Mouse (Mus musculus): ENCODE results near the gene Rdh14.
A peak's percentile ranks its signal among the peaks of the same experiment; 100 is the strongest.

The Rdh14 gene

DNA sequence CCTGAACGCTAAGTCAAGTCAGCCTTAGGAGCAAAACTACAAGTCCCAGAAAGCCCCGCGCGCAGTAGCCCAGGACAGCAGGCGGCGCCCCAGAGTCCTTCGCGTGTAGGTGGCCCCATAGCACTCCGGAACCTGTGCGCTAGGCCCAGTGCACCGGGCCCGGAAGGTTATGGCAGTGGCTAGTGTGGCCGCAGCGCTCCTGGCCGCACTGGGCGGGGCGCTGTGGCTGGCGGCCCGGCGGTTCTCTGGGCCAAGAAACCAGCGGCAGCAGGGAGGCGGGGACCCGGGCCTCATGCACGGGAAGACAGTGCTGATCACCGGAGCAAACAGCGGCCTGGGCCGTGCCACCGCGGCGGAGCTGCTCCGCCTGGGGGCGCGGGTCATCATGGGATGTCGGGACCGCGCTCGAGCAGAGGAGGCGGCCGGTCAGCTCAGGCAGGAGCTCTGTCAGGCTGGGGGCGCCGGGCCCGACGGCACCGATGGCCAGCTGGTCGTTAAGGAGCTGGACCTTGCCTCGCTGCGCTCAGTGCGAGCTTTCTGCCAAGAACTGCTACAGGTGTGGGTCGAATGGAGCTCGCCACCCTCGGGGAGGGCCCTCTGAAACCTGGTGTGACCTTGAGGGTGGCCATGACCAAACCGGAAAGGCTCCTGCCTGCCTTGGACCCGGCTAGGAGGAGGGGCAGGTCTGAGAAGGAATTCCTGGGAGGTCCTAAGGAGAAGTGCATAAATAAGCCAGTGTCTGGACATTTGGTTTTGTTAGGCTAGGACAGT lies at the start of gene Rdh14:
Gene Rdh14 (plus strand): TSS at position 102 of the 771 bp plus-strand sequence.
- peak; percentile 96 for DNase-seq

DNA sequence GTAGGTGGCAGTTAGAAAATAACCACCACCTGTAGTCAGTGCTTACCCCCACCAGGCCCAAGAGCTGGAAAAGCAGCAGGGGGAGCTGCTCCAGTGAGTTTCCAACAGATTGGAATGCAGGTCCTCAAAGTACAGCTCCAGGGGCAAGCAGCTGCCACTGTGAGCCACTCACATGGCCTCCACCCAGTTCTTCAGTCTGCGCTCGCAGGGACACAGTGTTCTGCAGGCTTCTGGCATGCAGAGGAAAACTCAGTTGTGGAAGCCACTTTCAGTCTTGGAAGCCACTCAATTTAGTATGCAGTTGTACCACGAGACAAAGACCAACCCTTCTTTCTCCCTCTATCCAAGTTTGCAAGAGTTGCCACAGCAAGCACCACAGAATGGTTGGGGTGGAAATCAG lies 39.9 kb upstream of the Rdh14 start:
- peak; percentile 5 for DNase-seq

DNA sequence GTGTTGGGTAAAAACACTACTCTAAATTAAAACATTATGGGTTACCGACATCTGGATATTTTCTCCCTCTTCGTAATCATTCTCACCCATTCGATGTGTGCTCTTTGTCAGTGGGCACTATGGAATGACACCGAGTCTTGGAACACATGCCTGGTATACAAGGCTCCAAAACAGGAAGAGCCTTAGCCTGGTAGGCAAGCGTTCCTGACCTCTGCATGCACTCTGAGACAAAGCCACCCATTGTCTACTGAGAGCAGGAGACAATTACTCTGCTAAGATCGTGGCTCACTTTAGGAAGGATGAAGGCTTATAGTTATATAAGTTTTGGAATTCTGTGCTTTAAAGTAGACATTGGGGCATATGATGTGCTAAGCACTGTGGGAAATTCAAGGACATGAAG lies 32.8 kb upstream of the Rdh14 start:
- no peak for DNase-seq

DNA sequence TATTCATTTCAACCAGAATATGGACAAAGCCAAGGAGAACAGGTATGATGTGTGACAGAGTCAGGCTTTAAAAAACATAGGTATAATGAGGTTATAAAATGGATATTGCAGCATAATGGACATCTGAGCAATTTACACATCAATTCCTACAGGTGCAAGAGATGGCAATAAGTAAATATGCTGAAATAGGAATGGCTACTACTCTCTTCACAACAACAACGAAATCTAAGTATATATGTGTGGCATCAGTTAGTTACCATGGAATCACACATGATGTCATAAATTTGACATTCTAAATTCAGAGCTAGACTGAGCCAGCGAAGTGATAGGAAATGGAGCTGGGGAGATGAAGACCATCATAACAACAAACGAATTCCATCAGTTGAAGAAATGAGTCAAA lies 20.9 kb upstream of the Rdh14 start, which contains the start of gene Nt5c1b:
Gene Nt5c1b (plus strand): TSS at position 301 of the 400 bp plus-strand sequence.
- no peak for DNase-seq

DNA sequence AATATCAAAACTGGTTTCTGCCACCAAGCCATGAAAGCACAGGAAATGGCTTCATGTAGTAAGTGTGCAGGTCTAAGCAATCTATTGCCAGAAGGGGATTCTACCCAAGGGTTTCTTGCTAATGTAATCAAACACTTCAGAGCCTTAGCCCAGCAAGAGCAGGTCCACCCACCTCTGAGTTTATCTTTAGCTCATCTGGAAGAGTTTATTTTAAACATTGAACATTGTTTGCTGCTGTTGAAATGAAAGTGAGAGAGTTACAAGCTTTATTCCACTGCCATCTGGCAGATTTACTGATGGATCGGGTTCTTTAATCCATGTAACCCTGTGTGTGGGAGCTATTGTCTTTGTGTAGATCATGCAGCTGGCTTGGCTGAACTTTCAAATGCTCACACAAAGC lies 10.2 kb downstream of the Rdh14 start:
- no peak for DNase-seq

DNA sequence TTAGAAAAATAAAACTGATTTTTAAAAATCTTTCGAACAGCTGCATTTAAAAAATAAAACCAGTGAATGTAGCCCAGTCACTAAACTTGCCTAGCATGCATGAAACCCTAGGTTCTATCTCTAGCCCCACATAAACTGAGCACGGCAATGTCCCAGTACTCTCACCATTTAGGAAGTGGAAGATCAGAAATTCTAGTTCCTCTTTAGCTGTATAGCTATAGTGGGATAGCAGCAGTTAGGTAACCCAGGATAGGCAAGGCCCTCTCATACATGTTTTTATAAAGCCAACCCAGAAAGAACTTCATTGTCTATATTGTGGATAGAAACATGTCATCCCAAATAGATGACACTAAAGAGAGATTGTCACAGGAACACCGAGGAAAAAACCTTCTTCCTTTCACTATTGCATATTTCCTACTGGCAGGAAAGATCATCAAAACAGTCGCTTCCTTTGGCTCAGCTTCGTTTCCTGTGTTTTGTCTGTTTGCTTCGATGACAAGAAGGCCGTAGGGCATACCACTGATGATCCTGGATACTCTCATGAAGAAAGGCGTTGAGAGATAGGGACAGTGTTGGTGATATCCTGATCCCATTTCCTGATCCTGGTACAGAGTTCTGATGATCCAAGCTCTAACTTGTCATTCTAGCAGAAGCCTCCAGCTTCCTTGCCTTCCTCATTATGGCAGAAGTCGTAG lies 12.0 kb downstream of the Rdh14 start:
- no peak for DNase-seq

DNA sequence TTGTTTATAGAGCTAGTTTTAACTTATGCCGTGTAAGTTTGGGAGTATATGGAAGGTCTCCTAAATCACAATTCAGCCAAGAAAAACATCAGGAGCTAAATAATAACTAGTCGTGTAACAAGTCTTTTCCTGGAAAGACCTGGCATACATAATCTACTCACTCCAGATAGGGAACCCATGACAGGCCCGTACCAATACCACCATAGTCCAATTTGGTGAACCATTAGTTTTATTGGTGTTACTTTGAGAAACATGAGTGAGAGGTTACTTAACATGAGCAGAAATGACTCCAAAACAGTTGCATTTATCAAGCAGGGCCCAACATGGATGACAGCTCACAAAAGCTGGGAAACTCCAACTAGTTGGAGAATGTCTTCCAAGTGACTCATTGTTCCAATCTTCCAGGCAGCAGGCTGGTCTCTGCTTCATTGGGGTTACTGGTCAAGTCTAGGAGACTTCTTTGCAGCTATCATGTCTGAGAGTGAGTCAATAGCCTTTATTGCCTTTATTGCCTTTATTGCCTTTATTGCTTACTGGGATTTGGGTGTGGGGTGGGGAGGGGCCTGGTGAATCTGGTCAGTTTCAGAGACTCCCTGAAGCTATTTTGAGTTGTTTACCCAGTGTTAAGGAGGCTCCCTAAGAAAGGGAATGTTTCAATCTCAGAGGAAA lies 20.1 kb downstream of the Rdh14 start:
- DNase-seq = no peak

DNA sequence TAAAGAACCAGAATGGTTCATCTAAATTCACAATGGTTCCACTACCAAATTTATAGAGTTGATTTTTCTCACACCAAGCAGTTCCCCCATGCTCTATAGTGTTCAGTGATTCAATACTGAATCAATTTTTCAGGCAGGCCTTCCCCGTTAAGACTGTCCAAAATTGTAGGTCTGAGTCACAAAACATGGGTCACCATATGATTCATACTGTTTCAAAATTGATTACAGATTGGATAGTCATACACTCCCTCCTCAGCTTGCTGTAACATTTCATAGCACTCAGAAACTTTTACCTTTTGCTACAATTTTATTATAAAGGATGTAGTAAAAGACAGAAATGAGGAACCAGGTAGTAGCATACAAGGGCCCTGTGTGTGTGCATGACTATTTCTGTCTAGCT lies 20.9 kb downstream of the Rdh14 start:
- DNase-seq = no peak

DNA sequence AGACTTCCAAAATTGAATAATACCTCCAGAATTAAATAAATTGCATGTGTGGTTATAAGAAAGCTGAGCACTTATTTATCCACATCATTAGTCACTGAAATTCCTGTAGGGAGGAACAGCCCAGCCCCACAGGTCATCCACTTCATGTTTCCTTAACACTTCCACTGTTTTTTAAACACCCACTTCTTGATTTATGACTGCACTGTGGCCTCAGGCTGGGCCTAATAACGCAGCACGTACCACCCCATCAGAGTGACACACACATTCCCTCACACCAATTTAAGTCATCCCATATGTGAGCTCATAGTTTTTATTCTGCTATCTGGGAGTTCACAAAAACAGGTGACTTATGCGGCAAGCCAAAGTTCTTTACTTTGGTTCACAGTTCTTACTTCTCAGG lies 31.8 kb downstream of the Rdh14 start:
- no peak for DNase-seq

DNA sequence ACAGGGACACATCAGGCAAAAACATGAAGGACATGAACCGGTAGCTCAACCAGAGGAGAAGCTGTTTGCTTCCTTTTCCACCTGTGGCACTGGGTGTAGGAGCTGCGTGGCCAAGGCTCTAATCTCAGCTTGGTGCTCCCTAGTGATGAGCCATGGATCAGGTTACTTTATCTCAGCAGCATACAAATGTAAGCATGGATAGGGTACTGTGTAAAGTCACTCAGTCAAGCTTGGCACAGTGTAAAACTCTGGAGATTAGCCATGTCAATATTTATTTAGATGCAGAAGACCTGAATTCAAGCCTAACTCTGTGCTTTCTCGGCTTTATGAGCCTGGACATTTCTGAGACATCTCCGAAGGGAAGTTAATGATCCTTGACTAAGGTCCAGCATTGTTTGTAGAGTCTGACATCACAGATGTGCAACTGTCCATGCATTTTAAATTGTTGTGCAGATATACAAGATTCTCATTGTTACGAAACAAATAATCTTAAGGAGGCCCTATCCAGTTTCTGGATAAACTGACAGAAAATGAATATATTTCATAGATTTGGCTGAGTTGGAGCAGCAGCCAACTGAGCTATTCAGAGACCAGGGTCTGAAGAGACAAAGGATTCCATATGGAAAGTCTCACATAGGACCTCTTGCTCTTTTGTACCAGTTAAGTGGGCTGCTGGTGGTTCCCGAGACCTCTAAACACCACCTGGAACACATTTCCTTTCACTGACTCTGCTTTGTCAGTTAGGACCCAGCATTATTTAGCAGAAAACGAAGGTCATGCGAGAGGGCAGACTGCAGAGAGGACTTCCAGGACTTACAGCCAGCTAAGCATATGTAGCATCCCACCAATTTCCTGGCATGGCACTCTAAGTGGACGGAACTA lies 35.7 kb downstream of the Rdh14 start:
- DNase-seq = no peak

DNA sequence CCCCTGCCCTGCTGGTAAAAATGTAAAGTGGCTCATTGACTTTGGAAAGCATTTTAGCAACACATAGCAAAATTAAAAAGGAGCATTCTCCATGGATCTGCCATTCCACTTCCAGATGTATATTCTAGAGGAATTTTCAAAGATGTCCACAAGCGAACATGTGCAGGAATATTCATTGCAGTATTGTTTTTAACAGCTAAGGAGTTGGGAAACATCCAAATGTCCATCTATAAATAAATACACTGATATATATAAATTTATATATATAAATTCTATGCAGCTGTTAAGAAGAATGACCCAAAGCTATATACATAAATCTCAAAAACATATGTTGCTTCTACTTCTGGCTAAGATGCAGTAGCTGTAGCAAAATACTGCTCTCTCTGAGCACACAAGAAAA lies 40.4 kb downstream of the Rdh14 start:
- no peak for DNase-seq

DNA sequence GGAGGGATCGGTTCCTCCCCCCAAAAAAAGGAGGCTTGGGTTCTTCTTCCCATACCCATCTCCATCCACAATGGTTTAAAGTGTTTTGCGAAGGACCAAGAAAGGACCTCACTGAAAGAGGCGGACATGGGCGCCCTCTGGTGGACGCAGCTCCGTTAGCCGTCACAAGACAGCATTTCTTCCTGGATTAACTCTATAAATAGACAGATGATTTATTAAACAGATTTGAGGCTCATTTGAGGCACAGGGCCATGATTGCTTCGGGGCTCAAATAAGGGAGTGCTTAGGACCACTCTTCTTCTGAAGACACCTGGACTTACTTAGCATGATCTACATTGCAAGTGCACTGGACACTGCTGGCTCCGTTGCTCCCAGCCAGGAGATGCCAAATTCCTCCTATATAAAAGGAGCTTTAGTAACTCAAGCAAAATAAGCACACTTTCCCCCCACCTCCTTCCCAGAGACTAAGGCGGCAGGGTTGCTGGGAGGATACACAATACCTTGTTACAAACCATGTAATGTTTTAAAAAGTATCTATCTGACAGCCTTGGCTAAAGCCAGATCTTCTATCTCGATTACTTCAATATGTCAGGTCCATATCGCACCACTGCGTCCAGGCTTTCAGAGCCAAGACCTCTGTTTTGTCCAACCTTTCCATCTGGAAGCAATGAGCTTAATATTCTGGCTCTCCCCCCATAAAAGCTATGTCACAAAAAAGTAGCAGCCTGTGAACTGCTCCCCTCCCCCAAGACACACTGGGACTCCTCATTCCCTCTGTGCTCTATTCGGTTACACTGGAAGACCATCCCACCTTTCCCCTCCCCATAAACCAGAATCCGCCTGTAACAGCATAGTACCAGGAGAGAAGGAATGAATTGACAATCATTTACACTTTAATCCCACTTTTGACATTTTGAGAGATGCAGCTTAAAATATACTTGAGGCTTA lies 47.8 kb downstream of the Rdh14 start:
- peak; percentile 55 for DNase-seq

DNA sequence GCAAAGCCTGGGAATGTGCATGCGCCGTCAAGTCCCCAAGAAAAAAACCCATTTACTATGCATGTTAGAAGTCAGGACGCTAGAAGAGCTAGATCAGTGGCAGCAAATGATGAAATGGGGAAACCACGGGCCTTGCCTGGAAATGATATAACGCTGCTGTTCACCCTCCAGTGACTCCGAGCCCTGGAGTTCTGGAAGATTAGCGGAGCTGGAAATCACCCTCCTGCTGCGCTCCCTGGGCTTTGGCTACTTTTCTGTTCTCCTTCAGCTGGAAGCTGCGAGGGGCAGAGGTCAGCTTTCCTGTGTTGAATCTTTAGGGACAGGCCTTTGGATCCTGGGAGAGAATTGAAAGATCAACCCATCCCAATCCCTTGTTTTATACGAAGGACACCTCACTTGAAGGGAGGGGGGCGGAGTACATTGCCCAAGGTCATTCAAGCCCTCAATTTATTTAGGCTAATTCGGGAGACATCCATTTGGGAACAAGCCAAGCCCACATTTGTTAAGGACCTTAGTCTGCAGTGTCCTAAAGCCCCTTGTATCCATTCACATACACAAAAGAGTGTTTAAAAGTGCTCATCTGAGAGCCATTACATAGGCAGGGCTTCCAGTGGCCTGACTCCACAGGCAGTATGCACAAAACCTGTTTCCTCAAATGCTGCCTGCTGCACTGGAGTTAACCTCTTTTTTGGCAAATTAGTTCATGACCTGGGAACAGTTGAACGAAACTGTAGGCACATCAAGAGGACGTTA lies 49.1 kb downstream of the Rdh14 start:
- no peak for DNase-seq

Data from layer of hippocampus, adult 9-11 months (tissue).